Mouse (Mus musculus): ENCODE data around the gene Olfr90.

Gene Olfr90

DNA sequence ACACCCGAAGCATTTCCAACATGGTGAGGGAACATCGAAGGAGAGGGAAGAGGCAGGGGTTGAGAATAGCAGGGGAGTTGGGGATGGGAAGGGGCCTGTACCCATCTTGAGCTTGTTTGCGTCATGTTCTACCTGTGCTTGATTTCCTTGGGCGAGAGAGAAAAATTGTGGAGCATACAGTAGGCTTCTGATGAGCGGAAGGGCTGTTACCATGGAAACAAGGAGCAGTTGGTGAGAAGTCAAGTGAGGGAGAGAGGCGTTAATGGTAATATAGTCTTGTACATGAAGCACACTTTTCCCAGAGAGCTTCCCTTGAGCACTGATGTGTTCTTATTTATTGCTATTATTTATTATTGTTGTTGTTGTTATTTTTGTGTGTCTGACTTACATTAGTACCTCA is 31.3 kb downstream of the Olfr90 start:
- DNase-seq: no peak

- DNase-seq: no peak
Observed at GRCm38 (mm10) chr17:37051745-37052144, 36.6 kb downstream of the Olfr90 start.

GRCm38 (mm10) chr17:37050876-37051275 is 37.4 kb downstream of the Olfr90 start:
- DNase-seq: peak; percentile 14

GRCm38 (mm10) chr17:37050399-37050798 is 37.9 kb downstream of the Olfr90 start:
- peak; percentile 35 for DNase-seq

DNA sequence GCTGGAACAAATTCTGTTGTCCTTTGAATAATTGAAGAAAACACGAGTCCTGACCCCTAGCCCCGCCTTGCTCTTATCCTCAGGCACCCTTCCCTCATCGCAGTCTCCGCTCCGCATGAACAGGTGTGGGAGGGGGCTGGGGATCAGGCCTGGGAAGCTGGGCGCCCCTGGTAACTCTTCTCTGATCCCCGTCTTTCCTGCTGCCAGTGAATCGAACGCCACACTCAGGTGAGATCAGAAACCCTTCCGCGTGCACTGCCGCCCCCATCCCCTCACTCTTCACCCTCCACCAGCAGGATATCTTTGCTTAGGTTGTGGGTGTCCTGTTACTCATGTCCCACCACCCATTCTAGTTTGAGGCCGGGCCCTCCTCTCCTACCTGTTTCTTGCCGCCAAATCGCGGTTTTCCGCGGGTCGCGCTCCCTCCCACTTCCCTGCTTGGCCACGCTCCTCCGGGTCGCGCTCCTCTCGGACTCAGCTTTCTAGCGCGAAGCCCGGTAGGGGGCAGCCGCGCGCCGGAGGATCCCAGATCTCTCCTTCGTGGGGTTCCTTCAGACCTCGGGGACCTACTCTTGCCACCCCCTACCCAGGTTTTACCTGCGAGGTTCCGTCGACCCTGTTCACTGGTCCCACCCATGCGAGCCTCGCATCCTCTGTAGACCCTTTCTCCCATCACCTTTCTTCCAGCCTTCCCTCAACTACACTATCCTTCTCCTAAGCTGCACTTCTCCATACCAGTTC is 38.6 kb downstream of the Olfr90 start:
- DNase-seq: peak; percentile 78

GRCm38 (mm10) chr17:37048383-37048782 is 39.9 kb downstream of the Olfr90 start:
- peak; percentile 16 for DNase-seq

GRCm38 (mm10) chr17:37047981-37048380 is 40.3 kb downstream of the Olfr90 start:
- DNase-seq: no peak

DNA sequence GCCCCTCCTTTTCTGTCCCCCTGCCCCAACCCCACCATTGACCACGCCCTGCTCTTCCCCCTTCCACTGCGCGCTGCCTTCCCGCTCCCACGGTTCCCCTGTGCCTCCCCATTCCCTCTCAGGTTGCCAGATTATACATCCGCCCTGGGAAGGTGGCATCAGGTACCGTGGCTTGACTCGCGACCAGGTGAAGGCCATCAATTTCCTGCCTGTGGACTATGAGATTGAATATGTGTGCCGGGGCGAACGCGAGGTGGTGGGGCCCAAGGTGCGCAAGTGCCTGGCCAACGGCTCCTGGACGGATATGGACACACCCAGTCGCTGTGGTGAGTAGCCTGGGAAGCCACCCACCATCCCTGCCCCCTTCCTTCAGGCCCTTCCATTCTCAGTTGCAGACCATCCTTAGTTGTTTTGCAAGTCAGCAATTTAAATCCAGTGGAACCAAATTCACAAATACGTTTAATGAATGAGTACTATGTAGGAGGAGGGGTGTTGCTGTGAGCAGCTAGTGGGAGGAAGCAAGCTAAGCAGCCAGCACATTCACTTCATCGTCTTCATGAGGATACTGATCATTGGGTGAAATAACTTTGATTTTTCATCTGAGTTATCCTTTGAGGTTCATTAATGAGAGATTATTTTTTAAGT is 40.8 kb downstream of the Olfr90 start:
- peak; percentile 19 for DNase-seq

- DNase-seq: peak; percentile 74
Observed at GRCm38 (mm10) chr17:37046312-37047112, 41.8 kb downstream of the Olfr90 start.

DNA sequence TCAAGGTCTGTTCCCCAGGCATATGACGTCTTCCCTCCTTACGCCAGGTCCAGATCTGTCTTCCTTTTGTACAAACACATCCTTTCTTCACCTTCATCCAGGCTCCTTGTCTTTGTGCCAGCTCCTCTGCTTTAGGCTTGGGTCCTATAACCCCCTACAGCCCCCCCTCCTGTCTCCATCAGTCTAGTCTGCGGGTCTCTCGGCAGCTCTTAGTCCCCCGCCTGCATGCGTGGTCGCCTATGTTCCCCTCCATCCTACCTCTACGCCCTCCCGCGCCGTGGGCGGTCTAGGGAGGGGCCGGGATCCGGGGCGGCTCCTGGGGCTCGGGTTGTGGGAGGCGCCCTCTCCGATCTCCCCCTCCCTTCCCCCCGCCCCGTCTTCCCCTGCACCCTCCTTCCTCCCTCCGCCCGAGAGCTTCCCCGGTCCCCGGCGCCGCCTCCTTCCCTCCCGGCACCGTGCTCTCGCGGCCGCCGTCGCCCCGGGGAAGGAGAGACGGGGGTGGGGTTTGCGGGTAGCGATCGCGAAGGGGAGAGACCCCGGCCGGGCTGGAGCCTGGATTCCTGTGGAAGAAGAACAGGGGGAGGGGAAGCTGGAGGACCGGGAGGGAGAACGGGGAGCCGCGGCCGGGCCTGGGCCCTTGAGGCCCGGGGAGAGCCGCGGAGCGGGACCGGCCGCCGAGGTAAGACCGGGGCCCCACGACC is 42.5 kb downstream of the Olfr90 start, which contains the start of gene Gabbr1:
Gene Gabbr1 (plus strand): TSS at position 356 of the 701 bp plus-strand sequence.
- peak; percentile 86 for DNase-seq

DNA sequence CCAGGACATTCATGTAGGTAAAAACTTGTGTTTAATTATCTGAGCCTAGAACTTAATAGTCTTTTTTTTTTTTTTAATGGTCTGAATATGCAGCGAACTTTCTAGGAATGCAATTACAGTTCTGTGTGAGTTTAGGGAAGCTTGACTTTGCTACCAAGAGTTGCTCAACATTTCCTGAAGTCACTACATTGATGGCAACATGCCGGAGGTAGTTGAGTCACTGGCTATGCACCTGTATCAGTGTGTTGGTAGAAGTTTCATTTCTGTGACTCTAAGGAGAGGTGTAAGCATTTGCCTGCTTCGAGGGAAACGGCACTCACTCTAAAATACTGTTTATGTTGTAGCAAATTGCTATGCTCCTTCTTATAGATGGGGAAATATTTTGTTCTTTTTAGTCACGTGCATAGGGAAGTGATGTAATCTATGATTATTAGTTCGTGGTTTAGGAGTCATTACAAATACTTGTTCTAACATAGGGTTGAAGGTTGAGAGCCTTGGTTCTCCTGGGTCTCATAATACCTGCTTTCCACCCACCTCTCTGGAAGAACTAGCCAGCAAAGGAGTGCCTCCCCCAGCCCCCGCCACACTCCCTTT is 43.6 kb downstream of the Olfr90 start:
- no peak for DNase-seq

- DNase-seq: no peak
Observed at GRCm38 (mm10) chr17:37039127-37039894, 49.0 kb downstream of the Olfr90 start.
